In genomic region chr5:20671826-20672225, GRCm38 (mm10) we compare ENCODE assay signal across 10 mouse cellular contexts.
DNase-seq lines count a peak whose midpoint lies in the region; ATAC-seq and TF ChIP-seq lines count a peak whose summit lies in the region.
"Had no signal": no experiment of that assay in that cellular context is flagged by ENCODE, and none has a peak within 500 bp of the region (broad histone marks: within the 10 kb centered on the region; RNA-seq: fewer than 3 reads in every experiment).

No protein-coding gene starts in this region.

- TF ChIP-seq CTCF in gastrocnemius, adult 2 months (IDR thresholded peaks at IDR 0.05), result no peak
- TF ChIP-seq CTCF in left cerebral cortex, adult 2 months (IDR thresholded peaks at IDR 0.05), result no peak
- TF ChIP-seq CTCF in hindbrain, postnatal 0 days (IDR thresholded peaks at IDR 0.05; ENCODE audit: low read depth), result no peak

- intact Hi-C loops in gastrocnemius, adult 2 months (cut with DNase I), result no loop called here
- intact Hi-C loops in left cerebral cortex, adult 2 months (cut with DNase I), result no loop called here

- H3K4me2 ChIP-seq in hindbrain, postnatal 0 days (ENCODE audit: low read depth, low read length), result no peak overlapping the region
- H3K4me2 ChIP-seq: embryonic facial prominence, embryonic 12.5 days; lung, embryonic 15.5 days had no signal

- no peaks in the 10 kb centered on the region for H3K9me3 ChIP-seq in hindbrain, postnatal 0 days (ENCODE audit: low read length)
- H3K9me3 ChIP-seq: embryonic facial prominence, embryonic 12.5 days; lung, embryonic 15.5 days had no signal

- H3K4me3 ChIP-seq in gastrocnemius, adult 2 months, result no peak overlapping the region
- no peak overlapping the region for H3K4me3 ChIP-seq in left cerebral cortex, adult 2 months
- H3K4me3 ChIP-seq in hindbrain, postnatal 0 days (ENCODE audit: low read length), result no peak overlapping the region
- H3K4me3 ChIP-seq: embryonic facial prominence, embryonic 12.5 days; lung, embryonic 15.5 days had no signal

- 39% methylated on average over 1 of the region's 1 CpGs for WGBS in hindbrain, postnatal 0 days

- ATAC-seq in hindbrain, postnatal 0 days, result no peak

- no peak overlapping the region for H3K9ac ChIP-seq in hindbrain, postnatal 0 days (replicated peaks; ENCODE audit: low read length)
- H3K9ac ChIP-seq: embryonic facial prominence, embryonic 12.5 days; lung, embryonic 15.5 days had no signal

- H3K36me3 ChIP-seq in hindbrain, postnatal 0 days (ENCODE audit: insufficient read depth, low read length), result no peaks in the 10 kb centered on the region
- H3K36me3 ChIP-seq: embryonic facial prominence, embryonic 12.5 days; lung, embryonic 15.5 days had no signal

- H3K4me1 ChIP-seq in hindbrain, postnatal 0 days (ENCODE audit: insufficient read depth, low read length), result no peaks in the 10 kb centered on the region
- H3K4me1 ChIP-seq: lung, embryonic 15.5 days had no signal

- peak overlapping the region; percentile 77 for H3K27ac ChIP-seq in gastrocnemius, adult 2 months
- peak overlapping the region; percentile 77 for H3K27ac ChIP-seq in left cerebral cortex, adult 2 months
- H3K27ac ChIP-seq in hindbrain, postnatal 0 days, result no peak overlapping the region
- H3K27ac ChIP-seq: embryonic facial prominence, embryonic 12.5 days; lung, embryonic 15.5 days had no signal

- peak; percentile 56 for DNase-seq in gastrocnemius, adult 2 months
- DNase-seq in gastrocnemius, postnatal 10 days, result no peak
- DNase-seq in Muller cell, postnatal 12 days (ENCODE audit: inconsistent ontology term), result peak; percentile 80
- DNase-seq in cerebellum, postnatal 10 days, result peak; percentile 42 to 64
- no peak for DNase-seq in left cerebral cortex, adult 2 months (ENCODE audit: extremely low spot score in 1 of 2, low spot score in 2 of 2)
- no peak for DNase-seq in spleen, adult 18-20 months
- DNase-seq in hindbrain, postnatal 0 days (ENCODE audit: low spot score), result no peak
- DNase-seq in kidney, adult 11 months, result no peak

- no peaks in the 10 kb centered on the region for H3K27me3 ChIP-seq in hindbrain, postnatal 0 days (ENCODE audit: insufficient read depth, low read length)
- H3K27me3 ChIP-seq: lung, embryonic 15.5 days had no signal

Comparison
In these comparisons a context has a peak if more than half of its experiments do, and no peak if none do; other contexts are left out.
1. DNase-seq: peak in gastrocnemius, adult 2 months (single experiment), Muller cell, postnatal 12 days (single experiment) and cerebellum, postnatal 10 days (2 of 2); none in gastrocnemius, postnatal 10 days (single experiment), left cerebral cortex, adult 2 months (0 of 2), spleen, adult 18-20 months (0 of 2), hindbrain, postnatal 0 days (single experiment) and kidney, adult 11 months (single experiment).